Mouse (Mus musculus) layer of hippocampus, adult 9-10 months (tissue): ENCODE measurements around the gene Tmem274.

ENCODE experiments used
- DNase-seq: peaks from one replicate; pipeline ENCODE4 v3.0.0; 2022; ENCODE audit warnings: low spot score

Tmem274 gene

GRCm38 (mm10) chr4:149525170-149525569, 48.0 kb downstream of the Tmem274 start:
- no peak for DNase-seq

- DNase-seq, result no peak
These were observed 48.6 kb downstream of the Tmem274 start for GRCm38 (mm10) chr4:149525811-149526210.

- DNase-seq, result no peak
These were observed 49.2 kb downstream of the Tmem274 start for GRCm38 (mm10) chr4:149526330-149526729.

- no peak for DNase-seq
These were observed 50.6 kb downstream of the Tmem274 start for GRCm38 (mm10) chr4:149527621-149528354.

GRCm38 (mm10) chr4:149529691-149530090, 52.5 kb downstream of the Tmem274 start:
- DNase-seq, result no peak
